Mouse (Mus musculus): ENCODE data around the gene Slc47a2. TPM values are rescaled to one million over a fixed set of nuclear protein-coding genes. Genes with fewer than 3 reads are reported as not detected.

Gene Slc47a2
- polyA plus RNA-seq, 1 experiment from 2014 or later = not detected

GRCm38 (mm10) chr11:61300716-61301392, 41.8 kb downstream of the Slc47a2 start:
- Histone ChIP-seq H3K27ac (no peak overlapping the region), H3K36me3 (no peaks in the 10 kb centered on the region), H3K4me1 (peaks cover 6% of the 10 kb centered on the region; the same call in 1 of the 2 replicates), H3K9me3 (0 out of 2 replicates have a peak, but pooled peaks cover 5% of the 10 kb centered on the region), H3K4me2 (replicated peaks) (peak overlapping the region; percentile 31), H3K27me3 (no peaks in the 10 kb centered on the region), H3K9ac (no peak overlapping the region), H3K4me3 (no peak overlapping the region)
- ATAC-seq (ENCODE audit: insufficient number of reproducible peaks, insufficient read depth, low FRiP score, low TSS enrichment) = no peak
- WGBS = 32% methylated on average over 12 of the region's 16 CpGs

DNA sequence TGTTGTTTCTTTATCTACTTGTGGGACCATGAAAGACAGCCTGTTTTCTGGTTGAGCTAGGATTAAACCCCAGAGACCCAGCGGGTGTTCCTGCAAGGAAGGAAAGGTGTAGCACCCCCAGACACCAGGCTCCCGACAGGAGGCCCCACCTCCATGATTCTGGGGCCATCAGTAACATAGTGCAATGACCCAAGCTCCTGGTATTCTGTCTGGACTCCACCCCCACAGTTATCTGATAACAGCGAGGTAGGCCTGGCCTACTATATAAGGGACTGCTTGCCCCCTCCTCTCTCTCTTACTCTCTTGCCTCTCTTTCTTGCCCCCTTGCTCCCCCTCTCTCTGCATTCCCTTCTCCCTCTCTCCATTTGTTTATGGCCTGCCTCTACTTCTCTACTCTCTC, 42.5 kb downstream of the Slc47a2 start:
- Histone ChIP-seq H3K4me3 (no peak overlapping the region), H3K9me3 (0 out of 2 replicates have a peak, but pooled peaks cover under 1% of the 10 kb centered on the region), H3K27ac (no peak overlapping the region), H3K9ac (no peak overlapping the region), H3K36me3 (no peaks in the 10 kb centered on the region), H3K4me2 (replicated peaks) (peak overlapping the region; percentile 31; the same call in 1 of the 2 replicates), H3K27me3 (no peaks in the 10 kb centered on the region), H3K4me1 (peaks cover 6% of the 10 kb centered on the region; the same call in 1 of the 2 replicates)
- 64% methylated on average over 3 of the region's 3 CpGs for WGBS
- no peak for ATAC-seq (ENCODE audit: insufficient number of reproducible peaks, insufficient read depth, low FRiP score, low TSS enrichment)

GRCm38 (mm10) chr11:61297901-61298300, 44.8 kb downstream of the Slc47a2 start:
- Histone ChIP-seq H3K4me2 (replicated peaks) (no peak overlapping the region), H3K9ac (no peak overlapping the region), H3K9me3 (no peaks in the 10 kb centered on the region), H3K27ac (no peak overlapping the region), H3K4me1 (peaks cover 6% of the 10 kb centered on the region; the same call in 1 of the 2 replicates), H3K27me3 (no peaks in the 10 kb centered on the region), H3K4me3 (no peak overlapping the region), H3K36me3 (no peaks in the 10 kb centered on the region)
- 79% methylated on average over 2 of the region's 2 CpGs for WGBS
- ATAC-seq (ENCODE audit: insufficient number of reproducible peaks, insufficient read depth, low FRiP score, low TSS enrichment) = no peak

DNA sequence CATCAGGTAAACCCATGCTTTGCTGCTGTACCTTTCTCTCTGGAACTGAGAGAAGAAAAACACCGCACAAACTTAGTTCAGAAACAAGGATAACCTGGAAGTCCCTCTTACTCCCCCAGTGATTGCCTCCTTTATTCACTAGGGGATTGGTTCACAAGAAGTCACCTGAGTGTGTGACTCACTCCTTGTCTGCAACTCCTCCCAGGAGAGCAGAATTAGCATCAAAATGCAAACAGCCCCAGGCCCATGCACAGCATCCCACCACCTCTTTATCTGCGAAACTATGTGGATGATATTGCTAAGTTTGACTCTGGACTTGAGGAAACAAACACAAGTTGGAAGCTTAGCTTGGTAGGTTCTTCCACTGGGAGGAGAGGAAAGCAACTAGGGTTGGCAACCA, 45.3 kb downstream of the Slc47a2 start:
- Histone ChIP-seq H3K36me3 (no peaks in the 10 kb centered on the region), H3K27ac (no peak overlapping the region), H3K9me3 (no peaks in the 10 kb centered on the region), H3K4me3 (no peak overlapping the region), H3K4me2 (replicated peaks) (no peak overlapping the region), H3K27me3 (no peaks in the 10 kb centered on the region), H3K4me1 (peaks cover 6% of the 10 kb centered on the region; the same call in 1 of the 2 replicates), H3K9ac (no peak overlapping the region)
- no peak for ATAC-seq (ENCODE audit: insufficient number of reproducible peaks, insufficient read depth, low FRiP score, low TSS enrichment)
- 78% methylated on average over 2 of the region's 2 CpGs for WGBS

DNA sequence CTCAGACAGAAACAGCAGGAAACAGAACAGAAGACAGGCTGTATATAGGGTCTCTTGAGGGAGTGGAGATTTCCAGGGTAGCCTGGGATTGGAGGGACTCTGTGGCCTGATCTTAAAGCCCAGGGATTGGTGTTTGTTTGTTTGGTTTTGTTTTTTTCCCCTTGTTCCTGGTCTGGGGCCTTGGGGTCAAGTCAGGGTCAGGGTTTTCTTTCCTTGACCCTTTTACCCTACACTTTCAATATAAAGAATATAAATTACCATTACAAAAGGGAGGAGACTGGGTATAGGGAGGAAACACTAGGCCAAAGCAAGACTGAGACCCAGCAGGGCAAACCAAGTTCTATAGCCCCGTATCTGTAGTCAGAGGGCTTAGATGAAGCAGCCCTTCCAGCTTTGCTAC, 46.1 kb downstream of the Slc47a2 start:
- ATAC-seq (ENCODE audit: insufficient number of reproducible peaks, insufficient read depth, low FRiP score, low TSS enrichment) = no peak
- Histone ChIP-seq H3K36me3 (no peaks in the 10 kb centered on the region), H3K9ac (no peak overlapping the region), H3K9me3 (no peaks in the 10 kb centered on the region), H3K4me2 (replicated peaks) (no peak overlapping the region), H3K27ac (no peak overlapping the region), H3K4me3 (no peak overlapping the region), H3K27me3 (no peaks in the 10 kb centered on the region), H3K4me1 (peaks cover 6% of the 10 kb centered on the region; the same call in 1 of the 2 replicates)
- 66% methylated on average over 1 of the region's 1 CpGs for WGBS

GRCm38 (mm10) chr11:61295556-61295955, 47.1 kb downstream of the Slc47a2 start:
- Histone ChIP-seq H3K27me3 (no peaks in the 10 kb centered on the region), H3K4me3 (no peak overlapping the region), H3K36me3 (no peaks in the 10 kb centered on the region), H3K27ac (no peak overlapping the region), H3K9ac (no peak overlapping the region), H3K4me1 (peaks cover 2% of the 10 kb centered on the region; the same call in 1 of the 2 replicates), H3K4me2 (replicated peaks) (no peak overlapping the region), H3K9me3 (no peaks in the 10 kb centered on the region)
- ATAC-seq (ENCODE audit: insufficient number of reproducible peaks, insufficient read depth, low FRiP score, low TSS enrichment) = no peak
- WGBS = 87% methylated on average over 2 of the region's 2 CpGs

GRCm38 (mm10) chr11:61294431-61294830, 48.2 kb downstream of the Slc47a2 start:
- no peak for ATAC-seq (ENCODE audit: insufficient number of reproducible peaks, insufficient read depth, low FRiP score, low TSS enrichment)
- WGBS = 81% methylated on average over 3 of the region's 3 CpGs

DNA sequence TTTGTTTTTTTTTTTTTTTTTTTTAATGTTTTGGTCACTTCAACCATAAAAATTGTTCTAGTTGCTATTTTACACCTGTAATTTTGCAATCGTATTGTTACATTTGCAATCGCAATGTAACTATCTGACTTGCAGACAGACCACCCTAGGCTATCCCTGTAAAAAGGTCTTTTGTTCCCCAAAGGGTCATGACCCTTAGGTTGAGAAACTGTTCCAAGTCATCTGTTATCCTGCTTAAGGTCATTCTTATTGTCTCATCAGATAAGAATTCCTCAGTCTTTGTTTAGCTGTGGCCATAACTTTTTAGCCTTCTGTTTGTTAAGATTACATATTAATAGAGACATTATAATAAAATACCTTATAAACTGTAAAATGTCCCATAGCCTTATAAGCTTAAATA, 49.4 kb downstream of the Slc47a2 start:
- H3K9ac ChIP-seq = no peak overlapping the region
- no peaks in the 10 kb centered on the region for H3K4me1 ChIP-seq
- no peaks in the 10 kb centered on the region for H3K27me3 ChIP-seq
- WGBS = 48% methylated on average over 2 of the region's 2 CpGs
- H3K36me3 ChIP-seq = no peaks in the 10 kb centered on the region
- H3K27ac ChIP-seq = no peak overlapping the region
- H3K4me2 ChIP-seq (replicated peaks) = no peak overlapping the region
- no peak for ATAC-seq (ENCODE audit: insufficient number of reproducible peaks, insufficient read depth, low FRiP score, low TSS enrichment)
- H3K4me3 ChIP-seq = no peak overlapping the region
- H3K9me3 ChIP-seq = no peaks in the 10 kb centered on the region

More at GRCm38 (mm10) chr11:61294431-61294830, 48.2 kb downstream of the Slc47a2 start:
- no peaks in the 10 kb centered on the region for H3K36me3 ChIP-seq
- H3K4me3 ChIP-seq = no peak overlapping the region
- no peaks in the 10 kb centered on the region for H3K9me3 ChIP-seq
- no peak overlapping the region for H3K4me2 ChIP-seq (replicated peaks)
- no peak overlapping the region for H3K27ac ChIP-seq
- H3K9ac ChIP-seq = no peak overlapping the region
- no peaks in the 10 kb centered on the region for H3K4me1 ChIP-seq
- H3K27me3 ChIP-seq = no peaks in the 10 kb centered on the region

DNA sequence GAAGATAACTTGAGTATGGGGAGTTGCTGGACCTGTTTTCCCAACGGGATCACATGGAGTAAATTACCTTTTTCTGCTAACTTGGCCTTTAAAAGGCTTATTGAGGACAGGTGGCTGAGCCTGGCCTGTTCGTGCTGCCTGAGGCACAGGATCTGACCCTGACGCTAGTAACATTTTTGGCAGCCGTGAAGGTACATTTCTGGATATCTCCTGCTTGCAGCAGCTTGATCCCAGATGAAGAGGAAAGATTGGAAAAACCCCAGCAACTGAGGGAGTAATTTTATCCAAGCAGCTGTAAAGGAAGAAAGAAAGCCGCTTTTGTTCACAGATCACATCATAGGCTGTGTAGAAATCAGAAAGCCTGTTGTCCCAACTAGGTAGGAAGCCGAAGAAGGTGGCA, 58.3 kb downstream of the Slc47a2 start:
- Histone ChIP-seq H3K4me2 (replicated peaks) (no peak overlapping the region), H3K9me3 (no peaks in the 10 kb centered on the region), H3K27me3 (no peaks in the 10 kb centered on the region), H3K4me3 (no peak overlapping the region), H3K4me1 (peaks cover 4% of the 10 kb centered on the region; the same call in 1 of the 2 replicates), H3K9ac (no peak overlapping the region), H3K27ac (no peak overlapping the region), H3K36me3 (no peaks in the 10 kb centered on the region)
- no peak for ATAC-seq (ENCODE audit: insufficient number of reproducible peaks, insufficient read depth, low FRiP score, low TSS enrichment)
- whole genome bisulfite sequencing = 41% methylated on average over 6 of the region's 6 CpGs

DNA sequence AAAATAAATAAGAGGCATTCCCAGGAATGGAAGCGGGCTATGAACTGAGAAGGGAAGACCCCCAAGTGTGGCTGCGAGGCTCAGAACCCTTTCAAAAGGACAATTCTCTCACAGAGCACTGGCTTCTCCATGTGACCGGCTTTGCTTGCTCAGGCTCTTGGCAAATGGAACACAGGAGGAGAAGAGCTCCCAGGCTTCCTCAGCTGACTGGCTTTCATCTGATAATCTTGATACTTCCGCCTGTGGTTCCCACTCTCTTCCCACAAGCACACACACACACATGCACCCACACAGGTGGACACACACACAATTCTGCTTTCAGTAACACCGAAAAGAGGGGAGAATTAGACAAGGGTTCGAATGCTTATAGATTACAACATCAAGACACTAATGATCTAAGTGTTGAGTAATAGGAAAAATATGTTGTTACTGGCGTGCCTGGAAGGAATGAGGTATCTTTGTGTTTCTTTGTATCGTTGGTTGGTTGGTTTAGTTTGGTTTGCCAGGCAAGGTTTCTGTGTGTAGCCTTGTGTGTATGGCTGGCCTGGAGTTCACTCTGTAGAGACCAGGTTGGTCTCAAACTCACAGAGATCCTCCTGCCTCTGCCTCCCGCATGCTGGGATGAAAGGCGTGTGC, 59.1 kb downstream of the Slc47a2 start:
- no peak overlapping the region for H3K4me2 ChIP-seq (replicated peaks)
- 78% methylated on average over 10 of the region's 10 CpGs for WGBS
- H3K27ac ChIP-seq = 0 out of 2 replicates have a peak overlapping the region, but pooled peaks have one; percentile 17
- no peak for ATAC-seq (ENCODE audit: insufficient number of reproducible peaks, insufficient read depth, low FRiP score, low TSS enrichment)
- H3K9me3 ChIP-seq = no peaks in the 10 kb centered on the region
- H3K36me3 ChIP-seq = no peaks in the 10 kb centered on the region
- H3K4me3 ChIP-seq = no peak overlapping the region
- H3K27me3 ChIP-seq = no peaks in the 10 kb centered on the region
- peaks cover 4% of the 10 kb centered on the region; the same call in 1 of the 2 replicates for H3K4me1 ChIP-seq
- no peak overlapping the region for H3K9ac ChIP-seq

DNA sequence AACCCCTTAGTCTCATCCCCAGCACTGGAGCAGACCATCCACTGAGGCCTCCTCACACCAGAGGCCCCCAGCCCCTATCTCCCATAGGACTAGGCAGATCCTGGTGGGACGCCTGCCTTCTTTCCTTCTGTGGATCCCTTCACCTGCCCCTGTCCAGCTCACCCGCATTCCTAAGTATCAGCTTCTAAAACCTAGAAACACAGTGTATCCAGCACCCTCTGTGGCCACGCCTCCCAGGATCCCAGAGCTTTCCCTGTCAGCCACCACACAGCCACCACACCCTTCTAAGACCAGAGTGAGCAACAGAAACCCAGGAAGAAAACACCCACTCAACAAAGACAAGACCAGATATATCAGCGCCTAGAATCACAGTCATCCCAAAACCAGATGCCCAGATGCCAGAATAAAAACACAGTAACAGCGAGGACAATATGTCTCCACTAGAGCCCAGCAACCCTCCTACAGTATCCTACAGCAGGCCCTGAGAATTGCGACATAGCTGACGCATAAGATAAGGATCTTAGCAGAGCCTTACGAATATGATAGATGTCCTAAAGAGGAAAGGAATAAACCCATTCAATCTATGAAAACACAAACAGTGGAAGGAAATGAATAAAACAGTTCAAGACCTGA, 64.1 kb downstream of the Slc47a2 start:
- Histone ChIP-seq H3K27ac (no peak overlapping the region), H3K9ac (no peak overlapping the region), H3K9me3 (no peaks in the 10 kb centered on the region), H3K4me3 (no peak overlapping the region), H3K27me3 (no peaks in the 10 kb centered on the region), H3K36me3 (no peaks in the 10 kb centered on the region), H3K4me1 (0 out of 2 replicates have a peak, but pooled peaks cover 3% of the 10 kb centered on the region), H3K4me2 (replicated peaks) (no peak overlapping the region)
- WGBS = 79% methylated on average over 8 of the region's 8 CpGs
- no peak for ATAC-seq (ENCODE audit: insufficient number of reproducible peaks, insufficient read depth, low FRiP score, low TSS enrichment)
